Mouse (Mus musculus): Measurements from ENCODE around the gene Fgfr3. TPM values are rescaled to one million over a fixed set of nuclear protein-coding genes. Genes with fewer than 3 reads are reported as not detected.

Fgfr3 gene
- polyA plus RNA-seq, 1 experiment from 2014 or later, result 24.6 TPM

DNA sequence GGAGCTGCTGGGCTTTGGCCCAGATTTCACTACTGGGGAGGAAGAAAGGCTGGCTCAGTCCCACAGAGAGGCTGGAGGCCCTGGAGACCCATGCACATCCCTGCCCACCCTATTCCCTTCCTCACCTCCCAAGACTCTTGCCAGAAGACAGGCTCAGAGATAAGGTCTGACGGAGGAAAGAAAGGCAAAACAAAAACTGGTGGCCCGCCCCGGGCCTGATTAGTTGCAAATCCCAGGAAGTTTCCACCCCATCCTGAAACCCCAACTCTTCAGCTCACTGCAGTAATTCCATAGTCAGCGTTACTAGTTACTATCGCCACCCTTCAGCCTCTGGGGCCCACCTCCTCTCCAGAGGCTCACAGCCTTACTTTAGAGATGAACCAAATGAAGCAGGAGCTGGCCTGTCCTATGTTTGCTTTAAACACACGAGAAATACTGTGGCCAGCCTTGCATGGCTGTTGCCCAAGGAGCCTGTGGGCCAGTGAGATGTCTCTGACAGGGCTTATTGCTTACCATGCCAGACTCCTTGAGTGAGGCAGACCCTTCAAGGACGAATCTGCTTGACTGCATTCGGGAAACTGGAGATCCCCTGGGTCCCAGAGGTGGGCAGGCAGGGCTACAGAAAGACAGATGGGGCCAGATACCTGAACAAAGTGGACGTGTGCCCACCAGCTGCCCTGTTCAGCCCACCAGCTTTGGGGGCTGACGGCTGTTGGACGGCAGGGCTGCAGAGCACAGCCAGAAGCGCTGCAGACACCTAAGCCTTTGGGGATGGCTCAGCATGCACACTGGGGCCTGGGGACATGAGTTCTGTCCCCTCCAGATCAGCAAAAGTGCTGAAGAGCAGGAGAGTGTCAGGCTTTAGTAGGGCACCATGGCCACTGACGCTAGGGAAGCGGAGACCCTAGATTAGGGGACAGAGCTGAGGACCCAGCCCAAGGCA, 32.9 kb upstream of the Fgfr3 start:
- WGBS, result 63% methylated on average over 14 of the region's 14 CpGs
- Histone ChIP-seq H3K27ac (peak overlapping the region; percentile 33; the same call in 1 of the 2 replicates), H3K36me3 (no peaks in the 10 kb centered on the region), H3K9me3 (no peaks in the 10 kb centered on the region), H3K27me3 (0 out of 2 replicates have a peak, but pooled peaks cover 6% of the 10 kb centered on the region), H3K4me1 (peaks cover 59% of the 10 kb centered on the region), H3K9ac (0 out of 2 replicates have a peak overlapping the region, but pooled peaks have one; percentile 47), H3K4me2 (no peak overlapping the region), H3K4me3 (no peak overlapping the region)
- no peak for ATAC-seq (ENCODE audit: insufficient number of reproducible peaks, insufficient read depth, low FRiP score, low TSS enrichment, low read depth)

DNA sequence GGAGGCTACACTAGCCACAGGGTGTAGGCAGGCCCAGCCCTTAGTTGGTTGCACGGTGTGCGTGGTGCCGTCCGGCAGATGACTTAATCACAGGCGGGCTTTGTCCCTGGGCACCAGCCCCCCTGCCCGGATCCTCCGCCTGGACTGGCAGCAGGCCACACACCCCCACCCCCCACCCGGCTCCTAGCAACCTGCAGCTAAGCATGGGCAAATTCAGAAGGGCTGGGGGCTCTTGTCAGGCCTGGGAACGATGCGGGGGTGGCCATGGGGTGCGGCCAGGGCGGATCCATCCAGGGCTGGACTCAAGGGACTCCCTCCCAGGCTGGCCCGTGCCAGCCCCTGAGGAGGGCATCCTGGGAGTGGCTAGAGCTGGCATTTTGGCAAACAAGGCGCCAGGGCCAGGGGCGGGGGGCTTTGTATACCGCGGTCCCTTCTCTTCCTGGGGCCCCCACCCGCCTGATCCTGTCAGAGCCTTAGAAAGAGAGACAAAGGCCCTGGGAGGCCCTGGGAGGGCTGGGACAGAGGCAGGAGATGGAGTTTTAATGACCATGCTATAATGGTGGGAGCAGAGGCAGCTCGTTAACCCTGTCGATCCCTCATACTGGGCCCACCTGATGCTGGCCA, 32.1 kb upstream of the Fgfr3 start:
- H3K4me2 ChIP-seq, result no peak overlapping the region
- ATAC-seq (ENCODE audit: insufficient number of reproducible peaks, insufficient read depth, low FRiP score, low TSS enrichment, low read depth), result no peak

DNA sequence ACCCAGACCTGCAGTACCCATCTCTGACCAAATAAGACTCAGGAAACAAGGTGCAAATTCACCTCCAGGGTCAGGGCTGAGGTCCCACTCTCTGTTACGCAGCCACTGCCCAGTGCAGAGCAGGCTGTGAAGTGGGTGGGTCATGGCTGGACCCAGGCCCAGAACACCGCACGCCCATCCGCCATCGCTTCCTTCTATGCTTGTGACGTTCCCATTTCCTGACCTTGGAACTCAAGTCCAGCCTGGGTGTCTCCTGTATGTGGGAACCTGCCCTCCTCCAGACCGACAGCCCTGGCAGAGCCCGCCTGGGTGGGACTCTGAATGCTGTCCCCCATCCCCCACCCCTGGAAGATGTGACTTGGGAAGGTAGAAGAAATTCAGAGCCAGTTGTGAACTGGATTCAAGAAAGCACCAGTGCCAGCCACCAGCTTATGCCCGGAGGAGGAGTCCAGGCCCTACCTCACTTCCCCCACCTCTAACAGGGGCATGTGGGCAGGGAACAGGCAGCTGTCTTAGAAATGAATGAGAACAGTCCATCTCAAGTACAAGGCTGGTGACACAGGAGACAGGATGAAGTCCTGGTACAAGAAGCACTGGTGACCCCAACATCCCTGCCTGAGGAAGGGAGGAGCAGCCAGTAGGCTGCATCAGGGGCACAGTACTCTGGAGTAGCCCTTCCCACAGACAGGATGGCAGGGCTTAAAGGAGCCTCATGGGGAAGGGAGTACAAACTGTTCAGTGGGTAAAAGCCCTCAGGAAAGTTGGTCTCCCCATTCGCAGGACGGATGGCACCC, 31.4 kb upstream of the Fgfr3 start:
- peaks cover 10% of the 10 kb centered on the region; the same call in 1 of the 2 replicates for H3K27me3 ChIP-seq
- H3K27ac ChIP-seq, result no peak overlapping the region
- no peak overlapping the region for H3K4me2 ChIP-seq
- no peaks in the 10 kb centered on the region for H3K9me3 ChIP-seq
- no peak overlapping the region for H3K4me3 ChIP-seq
- WGBS, result 87% methylated on average over 11 of the region's 11 CpGs
- H3K4me1 ChIP-seq, result peaks cover 58% of the 10 kb centered on the region
- no peak overlapping the region; the same call in 1 of the 2 replicates for H3K9ac ChIP-seq
- no peak for ATAC-seq (ENCODE audit: insufficient number of reproducible peaks, insufficient read depth, low FRiP score, low TSS enrichment, low read depth)
- no peaks in the 10 kb centered on the region for H3K36me3 ChIP-seq

More for the DNA sequence above, 32.1 kb upstream of the Fgfr3 start:
- Histone ChIP-seq H3K27ac (peak overlapping the region; percentile 33; the same call in 1 of the 2 replicates), H3K36me3 (no peaks in the 10 kb centered on the region), H3K9ac (peak overlapping the region; percentile 47; the same call in 1 of the 2 replicates), H3K4me3 (no peak overlapping the region), H3K9me3 (no peaks in the 10 kb centered on the region), H3K27me3 (peaks cover 9% of the 10 kb centered on the region; the same call in 1 of the 2 replicates), H3K4me1 (peaks cover 58% of the 10 kb centered on the region)
- WGBS, result 53% methylated on average over 20 of the region's 20 CpGs

DNA sequence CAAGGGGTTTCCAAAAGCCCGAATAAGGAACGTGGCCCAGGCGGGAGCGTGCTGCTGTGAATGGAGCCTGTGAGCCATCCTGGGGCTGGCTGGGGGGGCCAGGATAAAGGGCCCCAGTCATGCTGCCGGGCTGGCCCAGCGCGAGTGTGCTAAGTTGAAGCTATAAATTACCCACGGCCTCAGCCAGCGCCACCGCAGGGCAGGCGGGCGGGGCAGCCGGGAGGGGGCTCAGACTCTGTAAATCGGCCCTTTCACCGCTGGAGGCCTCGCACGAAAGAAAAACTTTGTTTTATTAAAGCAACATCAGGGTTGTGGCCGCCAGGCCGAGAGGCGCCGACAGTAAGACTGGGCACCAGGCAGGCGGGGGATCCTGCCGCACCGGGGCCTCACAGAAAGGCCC, 29.1 kb upstream of the Fgfr3 start:
- no peaks in the 10 kb centered on the region for H3K36me3 ChIP-seq
- H3K4me3 ChIP-seq, result 0 out of 2 replicates have a peak overlapping the region, but pooled peaks have one; percentile 9
- H3K4me1 ChIP-seq, result peaks cover 79% of the 10 kb centered on the region
- peak overlapping the region; percentile 68 for H3K9ac ChIP-seq
- H3K4me2 ChIP-seq, result peak overlapping the region; percentile 47
- no peaks in the 10 kb centered on the region for H3K9me3 ChIP-seq
- ATAC-seq (ENCODE audit: insufficient number of reproducible peaks, insufficient read depth, low FRiP score, low TSS enrichment, low read depth), result peak; percentile 66
- H3K27ac ChIP-seq, result peak overlapping the region; percentile 93
- 2% methylated on average over 24 of the region's 24 CpGs for WGBS
- peaks cover 16% of the 10 kb centered on the region for H3K27me3 ChIP-seq

DNA sequence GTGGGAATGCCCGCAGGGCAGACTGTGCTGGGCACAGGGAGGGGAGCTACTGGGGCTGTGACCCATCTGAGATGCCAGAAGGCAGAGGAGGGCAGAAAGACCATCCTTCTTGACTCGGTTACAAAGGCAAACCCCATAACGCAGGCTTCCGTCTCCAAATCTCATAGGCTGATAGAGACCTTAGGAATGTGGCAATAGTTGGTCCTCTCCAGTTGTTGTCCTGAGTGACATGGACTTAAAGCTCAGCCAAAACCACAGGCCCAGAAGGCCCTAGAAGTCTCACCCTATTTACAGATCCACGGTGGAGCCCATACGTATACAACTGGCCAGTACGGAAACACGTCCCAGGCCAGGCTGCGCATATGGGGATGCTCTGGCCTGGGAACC, 27.0 kb upstream of the Fgfr3 start:
- H3K9ac ChIP-seq, result no peak overlapping the region
- peaks cover 85% of the 10 kb centered on the region for H3K4me1 ChIP-seq
- H3K36me3 ChIP-seq, result no peaks in the 10 kb centered on the region
- WGBS, result 56% methylated on average over 9 of the region's 9 CpGs
- H3K4me2 ChIP-seq, result peak overlapping the region; percentile 87
- no peaks in the 10 kb centered on the region for H3K9me3 ChIP-seq
- H3K27me3 ChIP-seq, result peaks cover 11% of the 10 kb centered on the region
- no peak for ATAC-seq (ENCODE audit: insufficient number of reproducible peaks, insufficient read depth, low FRiP score, low TSS enrichment, low read depth)
- no peak overlapping the region for H3K4me3 ChIP-seq
- peak overlapping the region; percentile 71; the same call in 1 of the 2 replicates for H3K27ac ChIP-seq

DNA sequence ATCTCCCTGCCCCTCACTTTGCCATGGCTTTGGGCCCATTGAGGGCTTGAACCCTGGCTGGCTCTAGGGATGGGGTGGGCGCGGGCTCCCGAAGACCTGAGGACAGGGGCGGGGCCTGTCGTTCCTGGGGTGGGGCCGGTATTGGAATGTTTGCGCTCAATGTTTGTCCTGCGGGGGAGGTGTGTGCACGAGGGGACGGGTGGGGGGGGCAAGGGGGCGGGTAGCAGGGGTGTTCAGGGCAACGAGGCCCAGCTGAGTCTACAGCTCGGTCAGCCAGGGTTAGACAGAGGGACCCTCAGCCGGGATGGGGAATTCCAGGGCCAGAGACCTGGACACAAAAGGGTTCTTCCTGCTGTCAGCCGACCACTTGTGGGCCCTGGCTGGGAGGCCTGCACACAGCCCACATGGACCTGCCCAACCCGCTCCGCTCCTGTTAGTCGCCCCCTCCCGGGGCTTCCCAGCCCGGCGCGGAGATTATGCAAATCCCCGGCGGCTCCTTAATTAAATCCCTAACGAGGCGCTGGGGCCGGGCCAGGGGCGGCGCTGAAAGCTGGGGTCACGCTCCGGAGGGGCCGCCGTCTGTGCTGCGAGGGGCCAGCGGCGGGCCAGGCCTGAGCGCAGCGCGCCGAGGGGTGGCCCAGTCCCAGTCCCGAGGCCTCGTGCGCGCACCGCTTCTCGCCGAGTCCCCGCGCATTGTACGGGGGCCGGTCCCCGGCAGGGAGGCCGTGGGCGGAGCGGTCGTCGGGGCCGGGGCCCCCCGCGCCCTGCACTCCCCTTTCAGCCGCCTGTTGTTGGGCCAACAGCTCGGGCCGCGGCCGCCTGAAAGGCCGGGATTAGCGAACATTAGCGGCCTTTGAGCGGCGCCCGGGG, 26.4 kb upstream of the Fgfr3 start:
- peak overlapping the region; percentile 47 for H3K4me3 ChIP-seq
- H3K4me1 ChIP-seq, result peaks cover 85% of the 10 kb centered on the region
- peak overlapping the region; percentile 71 for H3K27ac ChIP-seq
- H3K36me3 ChIP-seq, result no peaks in the 10 kb centered on the region
- peak overlapping the region; percentile 80 for H3K9ac ChIP-seq
- H3K9me3 ChIP-seq, result no peaks in the 10 kb centered on the region
- ATAC-seq (ENCODE audit: insufficient number of reproducible peaks, insufficient read depth, low FRiP score, low TSS enrichment, low read depth), result peak; percentile 29; the same call in 1 of the 2 replicates
- peaks cover 11% of the 10 kb centered on the region for H3K27me3 ChIP-seq
- H3K4me2 ChIP-seq, result peak overlapping the region; percentile 87
- under 1% methylated on average over 69 of the region's 71 CpGs for WGBS

DNA sequence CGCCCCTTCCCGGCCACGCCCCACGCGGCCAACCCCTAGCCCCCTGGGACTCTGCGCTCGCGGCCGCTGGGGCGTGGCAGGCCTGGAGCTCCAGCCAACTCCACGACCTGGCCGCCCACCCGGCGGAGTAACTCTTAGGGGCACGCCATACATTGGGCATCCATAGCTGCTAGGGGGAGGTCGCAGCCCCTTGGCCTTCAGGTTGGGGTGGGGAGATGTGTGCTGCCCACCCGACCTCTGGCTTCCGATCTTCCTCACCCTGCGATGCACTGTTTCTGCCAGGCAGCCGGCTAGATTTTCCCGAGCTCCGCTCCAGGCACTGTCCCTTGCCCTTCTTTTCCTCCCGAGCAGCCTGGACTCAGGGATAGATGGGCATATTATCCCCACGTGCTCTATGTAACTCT, 25.8 kb upstream of the Fgfr3 start:
- ATAC-seq (ENCODE audit: insufficient number of reproducible peaks, insufficient read depth, low FRiP score, low TSS enrichment, low read depth), result no peak
- Histone ChIP-seq H3K27me3 (peaks cover 11% of the 10 kb centered on the region), H3K9me3 (no peaks in the 10 kb centered on the region), H3K27ac (peak overlapping the region; percentile 71), H3K4me3 (peak overlapping the region; percentile 47), H3K36me3 (no peaks in the 10 kb centered on the region), H3K9ac (peak overlapping the region; percentile 80), H3K4me2 (peak overlapping the region; percentile 87), H3K4me1 (peaks cover 85% of the 10 kb centered on the region)
- 3% methylated on average over 24 of the region's 24 CpGs for WGBS

DNA sequence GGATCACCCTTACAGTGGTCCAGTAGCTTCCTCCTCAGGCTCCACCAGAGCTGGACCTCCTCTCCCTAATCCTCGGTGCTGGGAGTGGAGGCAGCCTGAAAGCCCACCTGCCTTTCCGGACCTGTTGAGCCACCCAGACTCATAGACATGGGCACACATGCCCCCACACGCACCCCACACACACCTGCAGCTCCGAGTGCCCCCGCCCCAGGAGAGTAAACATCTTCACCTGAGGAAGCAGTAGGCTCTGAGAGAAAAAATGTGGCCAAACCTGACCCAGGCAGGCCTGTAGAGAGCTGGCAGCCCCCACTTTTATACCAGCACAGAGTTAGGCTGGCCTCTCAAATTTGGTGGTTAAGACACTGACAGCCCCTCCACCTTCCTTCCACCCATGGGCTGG, 25.0 kb upstream of the Fgfr3 start:
- Histone ChIP-seq H3K4me2 (peak overlapping the region; percentile 87; the same call in 1 of the 2 replicates), H3K36me3 (no peaks in the 10 kb centered on the region), H3K27ac (peak overlapping the region; percentile 71), H3K4me3 (no peak overlapping the region), H3K9ac (no peak overlapping the region), H3K9me3 (no peaks in the 10 kb centered on the region), H3K27me3 (peaks cover 11% of the 10 kb centered on the region), H3K4me1 (peaks cover 91% of the 10 kb centered on the region)
- 47% methylated on average over 5 of the region's 5 CpGs for WGBS
- ATAC-seq (ENCODE audit: insufficient number of reproducible peaks, insufficient read depth, low FRiP score, low TSS enrichment, low read depth), result 0 out of 2 replicates have a peak, but pooled peaks have one; percentile 3

DNA sequence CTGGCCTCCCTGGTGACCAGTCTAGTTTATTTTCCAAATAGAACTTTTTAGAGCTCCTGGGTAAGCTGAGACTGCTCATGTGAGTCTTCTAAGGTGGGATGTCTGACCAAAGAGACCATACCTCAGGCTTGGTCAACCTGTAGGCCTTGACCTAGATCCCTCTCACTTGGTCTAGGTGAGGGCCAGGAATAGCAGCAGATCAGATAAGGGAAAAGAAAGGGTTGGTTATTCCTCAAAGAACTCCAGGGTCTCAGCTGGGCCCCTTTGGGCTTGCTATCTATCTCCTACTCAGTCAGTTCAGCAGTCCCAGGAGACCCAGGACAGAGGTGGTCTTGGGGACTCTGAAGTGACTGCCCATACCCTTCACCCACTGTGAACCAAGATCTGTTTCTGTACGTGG, 23.9 kb upstream of the Fgfr3 start:
- peaks cover 86% of the 10 kb centered on the region for H3K4me1 ChIP-seq
- no peaks in the 10 kb centered on the region for H3K9me3 ChIP-seq
- H3K27ac ChIP-seq, result peak overlapping the region; percentile 71
- H3K4me3 ChIP-seq, result no peak overlapping the region
- no peak overlapping the region for H3K4me2 ChIP-seq
- ATAC-seq (ENCODE audit: insufficient number of reproducible peaks, insufficient read depth, low FRiP score, low TSS enrichment, low read depth), result no peak
- WGBS, result 50% methylated on average over 1 of the region's 1 CpGs
- no peak overlapping the region; the same call in 1 of the 2 replicates for H3K9ac ChIP-seq
- peaks cover 11% of the 10 kb centered on the region for H3K27me3 ChIP-seq
- no peaks in the 10 kb centered on the region for H3K36me3 ChIP-seq

DNA sequence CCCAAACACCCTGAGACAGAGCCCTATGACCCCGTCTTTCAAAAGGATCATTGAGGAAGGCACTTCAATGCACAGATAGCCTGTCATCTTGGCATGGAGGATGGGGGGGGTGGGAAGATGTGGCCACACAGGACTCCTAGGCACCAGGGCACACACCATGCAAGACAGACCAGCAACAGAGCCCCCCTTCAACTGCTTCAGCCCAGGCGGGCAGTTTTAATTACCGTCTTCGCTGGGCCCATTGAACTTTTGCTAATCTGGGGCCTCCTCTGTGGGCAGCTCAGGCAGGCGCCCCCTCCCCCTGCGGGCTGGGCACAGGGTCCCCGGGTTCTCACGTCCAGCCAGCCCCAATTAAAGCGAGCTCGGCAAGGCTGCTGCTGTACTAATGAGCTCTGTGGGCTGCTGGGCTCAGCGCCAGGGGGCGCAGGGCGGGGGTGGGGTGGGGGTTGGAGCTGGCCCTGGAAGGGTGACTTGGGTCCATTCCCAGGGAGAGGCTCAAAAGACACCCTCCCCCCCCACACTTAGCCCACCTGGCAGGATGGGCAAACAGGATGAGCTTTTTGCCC, 23.4 kb upstream of the Fgfr3 start:
- H3K27me3 ChIP-seq, result peaks cover 11% of the 10 kb centered on the region
- H3K27ac ChIP-seq, result peak overlapping the region; percentile 71; the same call in 1 of the 2 replicates
- no peaks in the 10 kb centered on the region for H3K9me3 ChIP-seq
- peaks cover 81% of the 10 kb centered on the region for H3K4me1 ChIP-seq
- H3K4me2 ChIP-seq, result no peak overlapping the region; the same call in 1 of the 2 replicates
- ATAC-seq (ENCODE audit: insufficient number of reproducible peaks, insufficient read depth, low FRiP score, low TSS enrichment, low read depth), result no peak
- 26% methylated on average over 12 of the region's 13 CpGs for WGBS
- H3K9ac ChIP-seq, result peak overlapping the region; percentile 17; the same call in 1 of the 2 replicates
- H3K4me3 ChIP-seq, result no peak overlapping the region
- H3K36me3 ChIP-seq, result no peaks in the 10 kb centered on the region

All from embryonic facial prominence, embryonic 13.5 days (tissue).